Mouse (Mus musculus): ENCODE measurements around the gene Aim2. TPM values are rescaled to one million over a fixed set of nuclear protein-coding genes. Genes with fewer than 3 reads are reported as not detected.

The Aim2 gene
- polyA plus RNA-seq, 1 experiment from 2014 or later, result 1.5 TPM

DNA sequence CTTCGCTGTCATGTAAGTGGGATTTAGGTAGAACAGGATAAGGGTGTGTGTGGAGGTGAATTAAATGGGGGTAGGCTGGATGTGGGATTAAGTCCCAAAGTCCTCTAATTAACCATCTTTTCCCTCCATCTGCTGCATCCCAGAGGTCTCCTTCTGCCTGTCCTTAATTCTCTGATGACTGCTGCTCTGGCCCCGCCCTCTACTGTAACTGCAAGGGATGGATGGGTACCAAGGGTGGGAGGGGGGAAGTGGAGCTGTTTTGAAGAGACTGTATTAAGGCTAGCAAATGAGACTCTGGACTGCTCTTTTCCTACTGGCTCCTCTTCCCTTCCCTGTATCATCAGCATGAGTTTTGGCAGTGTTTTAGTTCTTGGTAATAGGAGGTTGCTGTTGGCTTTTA is 18.9 kb downstream of the Aim2 start:
- Histone ChIP-seq H3K27me3 (replicated peaks) (no peaks in the 10 kb centered on the region), H3K9me3 (no peaks in the 10 kb centered on the region), H3K36me3 (replicated peaks) (no peaks in the 10 kb centered on the region), H3K4me1 (peaks cover 20% of the 10 kb centered on the region), H3K27ac (no peak overlapping the region), H3K9ac (no peak overlapping the region), H3K4me3 (no peak overlapping the region), H3K4me2 (no peak overlapping the region)
- WGBS, result 72% methylated on average over 2 of the region's 2 CpGs
- no peak for ATAC-seq (replicated peaks)

DNA sequence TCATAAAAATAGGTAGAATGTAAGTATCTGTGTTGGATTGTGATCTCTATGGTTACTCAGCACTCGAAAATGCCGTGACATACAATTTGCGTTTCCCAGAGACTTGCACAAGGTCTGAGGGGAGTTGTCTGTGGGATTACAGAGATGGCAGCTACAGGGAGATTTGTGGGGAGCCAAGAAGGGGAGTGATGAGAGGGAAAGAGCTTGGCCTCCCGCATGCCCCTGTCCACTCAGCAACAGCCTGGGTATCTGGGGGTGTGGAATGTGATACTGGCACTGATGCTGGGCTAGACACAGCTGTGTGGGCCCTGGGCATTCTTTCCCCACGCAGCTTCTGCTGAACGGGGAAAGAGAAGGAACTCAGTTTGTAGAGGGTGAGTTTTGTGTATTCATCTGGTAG is 19.8 kb downstream of the Aim2 start:
- peaks cover 12% of the 10 kb centered on the region for H3K4me1 ChIP-seq
- H3K4me2 ChIP-seq, result no peak overlapping the region
- H3K27me3 ChIP-seq (replicated peaks), result no peaks in the 10 kb centered on the region
- H3K27ac ChIP-seq, result no peak overlapping the region
- H3K9me3 ChIP-seq, result no peaks in the 10 kb centered on the region
- ATAC-seq (replicated peaks), result no peak
- WGBS, result 51% methylated on average over 6 of the region's 6 CpGs
- H3K4me3 ChIP-seq, result no peak overlapping the region
- H3K36me3 ChIP-seq (replicated peaks), result no peaks in the 10 kb centered on the region
- H3K9ac ChIP-seq, result no peak overlapping the region

DNA sequence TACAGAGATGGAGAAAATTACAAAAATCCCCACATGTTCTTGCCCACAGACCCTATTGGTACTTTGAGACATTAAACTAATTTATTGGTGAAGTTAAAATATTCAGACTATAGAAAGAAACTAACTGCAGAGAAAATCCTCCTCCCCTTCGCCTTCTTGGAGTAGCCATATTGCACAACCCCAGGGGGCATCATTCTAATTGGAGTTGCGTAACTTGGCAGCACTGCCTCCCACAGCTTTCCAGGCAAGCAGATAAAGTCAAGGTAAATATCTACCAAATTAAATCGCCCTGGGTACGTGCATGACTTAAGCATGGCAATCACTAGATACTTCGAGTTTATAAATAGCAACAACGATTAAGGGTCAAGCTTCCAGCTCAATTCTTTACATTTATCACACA is 20.9 kb downstream of the Aim2 start:
- no peak overlapping the region for H3K4me3 ChIP-seq
- no peaks in the 10 kb centered on the region for H3K27me3 ChIP-seq (replicated peaks)
- no peaks in the 10 kb centered on the region for H3K9me3 ChIP-seq
- no peak for ATAC-seq (replicated peaks)
- WGBS, result 72% methylated on average over 6 of the region's 6 CpGs
- H3K27ac ChIP-seq, result no peak overlapping the region
- peaks cover 7% of the 10 kb centered on the region; the same call in 1 of the 2 replicates for H3K4me1 ChIP-seq
- no peak overlapping the region for H3K9ac ChIP-seq
- no peak overlapping the region for H3K4me2 ChIP-seq
- no peaks in the 10 kb centered on the region for H3K36me3 ChIP-seq (replicated peaks)

DNA sequence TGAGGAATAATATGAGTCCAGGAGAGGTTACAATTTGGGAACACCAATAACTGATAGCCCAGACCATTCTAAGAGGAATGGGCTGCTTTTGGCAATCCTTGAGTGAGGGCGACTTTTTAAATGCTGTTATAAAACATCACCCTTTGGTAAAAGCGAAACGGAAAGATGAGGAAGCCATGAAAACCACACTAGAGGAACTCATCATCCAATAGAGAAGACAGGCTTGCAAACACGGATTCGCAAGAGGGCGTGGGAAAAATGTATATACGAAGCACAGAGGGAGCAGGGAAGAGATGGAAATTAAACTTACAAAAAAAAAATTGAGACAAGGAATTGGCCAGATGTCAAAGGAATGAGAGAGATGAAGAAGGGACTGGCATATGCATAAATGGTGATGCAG is 23.3 kb downstream of the Aim2 start:
- Histone ChIP-seq H3K36me3 (replicated peaks) (no peaks in the 10 kb centered on the region), H3K27ac (no peak overlapping the region), H3K27me3 (replicated peaks) (no peaks in the 10 kb centered on the region), H3K4me1 (peaks cover 6% of the 10 kb centered on the region), H3K4me3 (no peak overlapping the region), H3K4me2 (no peak overlapping the region), H3K9ac (no peak overlapping the region), H3K9me3 (no peaks in the 10 kb centered on the region)
- no peak for ATAC-seq (replicated peaks)
- WGBS, result 88% methylated on average over 7 of the region's 7 CpGs

DNA sequence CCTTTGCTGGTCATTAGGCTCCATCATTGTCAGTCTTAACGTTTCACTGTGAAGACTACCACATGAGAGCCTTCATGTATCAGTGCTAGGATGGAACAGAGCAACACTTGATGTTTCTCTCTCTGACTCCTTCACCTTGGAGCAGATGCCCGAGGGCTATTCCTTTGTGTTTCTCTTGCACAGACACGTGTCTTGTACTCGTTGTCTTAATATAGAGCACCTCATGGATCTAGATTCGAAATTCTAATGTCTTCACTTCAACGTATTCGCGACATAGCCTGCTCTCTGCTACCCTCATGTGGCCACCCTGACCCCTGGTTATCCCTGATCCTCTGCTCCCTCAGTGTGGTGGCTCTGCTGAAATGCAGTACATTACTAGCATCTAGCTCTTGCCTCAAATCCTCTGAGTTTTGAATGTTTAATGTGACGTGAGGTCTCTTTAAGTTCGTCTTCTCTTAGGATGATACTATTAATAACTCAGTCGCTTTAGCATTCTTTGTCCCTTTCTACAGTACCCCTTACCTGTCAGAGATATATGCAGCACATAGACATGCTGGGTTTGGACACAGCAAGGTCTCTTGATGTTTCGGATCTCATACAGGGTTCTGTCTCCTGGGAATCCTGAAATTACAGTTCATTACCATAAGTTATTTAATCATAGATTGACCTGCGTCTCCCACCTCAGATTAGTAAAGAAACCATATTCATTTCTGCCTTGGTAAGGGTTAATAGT is 26.9 kb downstream of the Aim2 start:
- 28% methylated on average over 13 of the region's 13 CpGs for WGBS
- Histone ChIP-seq H3K4me1 (peaks cover 6% of the 10 kb centered on the region), H3K27me3 (replicated peaks) (no peaks in the 10 kb centered on the region), H3K36me3 (replicated peaks) (no peaks in the 10 kb centered on the region), H3K4me2 (peak overlapping the region; percentile 33), H3K9me3 (no peaks in the 10 kb centered on the region), H3K9ac (no peak overlapping the region), H3K4me3 (no peak overlapping the region), H3K27ac (no peak overlapping the region)
- peak; percentile 94 for ATAC-seq (replicated peaks)

DNA sequence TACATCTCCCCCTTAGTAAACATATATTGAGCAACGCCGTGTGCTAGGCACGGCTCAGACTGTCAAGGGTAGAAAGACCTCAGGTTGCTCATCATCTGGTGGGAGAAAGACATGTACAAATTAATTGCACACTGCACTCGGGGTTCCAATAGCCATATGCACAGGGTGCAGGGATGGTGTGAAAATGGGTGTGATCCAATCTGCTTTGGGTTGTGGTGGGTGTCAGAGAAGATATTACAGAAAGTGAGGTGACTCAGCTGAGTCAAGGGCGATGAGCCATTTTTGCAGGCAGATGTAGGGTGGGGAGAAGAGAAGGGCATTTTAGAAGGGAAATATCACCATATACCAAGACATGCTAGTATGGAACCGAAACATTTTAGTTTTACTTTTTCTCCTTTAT is 30.8 kb downstream of the Aim2 start:
- Histone ChIP-seq H3K27me3 (replicated peaks) (no peaks in the 10 kb centered on the region), H3K4me1 (peaks cover 6% of the 10 kb centered on the region), H3K4me3 (no peak overlapping the region), H3K27ac (no peak overlapping the region), H3K36me3 (replicated peaks) (no peaks in the 10 kb centered on the region), H3K9ac (no peak overlapping the region), H3K9me3 (no peaks in the 10 kb centered on the region), H3K4me2 (no peak overlapping the region)
- 93% methylated on average over 6 of the region's 6 CpGs for WGBS
- ATAC-seq (replicated peaks), result no peak

DNA sequence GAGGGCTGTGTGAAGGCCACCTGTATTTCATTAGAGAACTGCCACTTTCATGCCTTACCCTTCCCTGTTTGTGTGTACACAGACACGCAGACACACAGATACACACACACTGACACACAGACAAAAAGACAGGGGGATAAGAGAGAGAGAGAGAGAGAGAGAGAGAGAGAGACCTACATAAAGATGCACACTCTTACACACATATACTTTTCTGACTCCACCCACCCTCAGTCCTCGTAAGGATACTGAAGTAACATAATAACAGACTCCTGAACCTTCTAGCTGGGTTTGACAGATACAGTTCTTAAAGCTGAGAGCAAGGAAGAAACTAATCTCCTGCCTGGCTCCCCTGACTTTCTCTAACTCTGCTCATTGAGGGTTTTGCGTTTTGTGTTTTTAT is 38.8 kb downstream of the Aim2 start:
- H3K27me3 ChIP-seq (replicated peaks), result no peaks in the 10 kb centered on the region
- no peaks in the 10 kb centered on the region for H3K36me3 ChIP-seq (replicated peaks)
- H3K4me1 ChIP-seq, result peaks cover 16% of the 10 kb centered on the region
- peak; percentile 74 for ATAC-seq (replicated peaks)
- H3K9ac ChIP-seq, result peak overlapping the region; percentile 44
- peak overlapping the region; percentile 42 for H3K4me3 ChIP-seq
- 8% methylated on average over 3 of the region's 3 CpGs for WGBS
- peak overlapping the region; percentile 54 for H3K4me2 ChIP-seq
- peak overlapping the region; percentile 94 for H3K27ac ChIP-seq
- H3K9me3 ChIP-seq, result no peaks in the 10 kb centered on the region

DNA sequence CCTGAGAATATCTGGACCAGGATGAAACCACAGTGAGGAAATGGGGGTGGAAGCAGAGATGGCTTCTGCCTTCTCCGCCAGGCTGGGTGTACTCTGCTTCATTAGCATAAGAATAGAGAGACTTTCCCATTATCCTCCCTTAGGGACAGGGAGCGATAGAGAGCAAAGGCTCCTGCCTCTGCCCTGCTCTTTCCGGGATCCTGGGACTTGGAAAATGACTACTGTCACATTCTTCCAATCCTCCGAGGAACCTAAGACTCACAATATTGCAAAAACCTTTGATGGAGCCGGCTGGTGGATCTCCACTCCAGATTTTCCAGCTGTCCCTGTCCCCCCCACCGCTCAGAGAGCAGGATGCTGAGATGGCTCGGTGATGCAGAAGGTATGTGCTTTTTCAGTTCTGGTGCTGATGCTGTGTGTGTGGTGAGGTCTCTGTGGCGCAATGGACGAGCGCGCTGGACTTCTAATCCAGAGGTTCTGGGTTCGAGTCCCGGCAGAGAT is 39.3 kb downstream of the Aim2 start:
- H3K4me2 ChIP-seq, result peak overlapping the region; percentile 54
- peak overlapping the region; percentile 44 for H3K9ac ChIP-seq
- H3K27me3 ChIP-seq (replicated peaks), result no peaks in the 10 kb centered on the region
- 0% methylated on average over 13 of the region's 13 CpGs for WGBS
- peak overlapping the region; percentile 42 for H3K4me3 ChIP-seq
- ATAC-seq (replicated peaks), result peak; percentile 98
- H3K9me3 ChIP-seq, result no peaks in the 10 kb centered on the region
- H3K27ac ChIP-seq, result peak overlapping the region; percentile 94
- no peaks in the 10 kb centered on the region for H3K36me3 ChIP-seq (replicated peaks)
- peaks cover 16% of the 10 kb centered on the region for H3K4me1 ChIP-seq

DNA sequence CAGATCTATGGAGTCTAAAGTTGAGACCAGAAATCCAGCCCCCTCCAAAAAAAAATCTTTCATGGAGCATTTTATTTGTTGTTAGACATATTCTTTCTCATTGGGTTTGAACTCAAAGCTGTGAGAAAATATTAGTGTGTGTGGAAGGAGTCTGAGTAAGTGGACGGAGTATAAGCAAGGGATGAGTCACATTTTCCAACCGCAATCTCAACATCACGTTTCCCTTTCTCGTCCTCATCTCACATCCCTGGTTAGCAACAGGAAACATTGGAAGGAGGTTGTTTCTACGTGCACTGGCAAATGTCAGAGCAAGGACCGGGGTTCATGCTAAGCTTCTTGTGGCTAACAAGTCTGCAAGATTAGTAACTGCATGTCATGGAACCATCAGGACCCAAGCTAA is 41.1 kb downstream of the Aim2 start:
- 91% methylated on average over 6 of the region's 6 CpGs for WGBS
- H3K27me3 ChIP-seq (replicated peaks), result no peaks in the 10 kb centered on the region
- H3K9ac ChIP-seq, result no peak overlapping the region
- H3K36me3 ChIP-seq (replicated peaks), result no peaks in the 10 kb centered on the region
- no peak overlapping the region for H3K4me3 ChIP-seq
- H3K27ac ChIP-seq, result no peak overlapping the region
- no peak for ATAC-seq (replicated peaks)
- peaks cover 16% of the 10 kb centered on the region for H3K4me1 ChIP-seq
- H3K4me2 ChIP-seq, result no peak overlapping the region
- H3K9me3 ChIP-seq, result no peaks in the 10 kb centered on the region

DNA sequence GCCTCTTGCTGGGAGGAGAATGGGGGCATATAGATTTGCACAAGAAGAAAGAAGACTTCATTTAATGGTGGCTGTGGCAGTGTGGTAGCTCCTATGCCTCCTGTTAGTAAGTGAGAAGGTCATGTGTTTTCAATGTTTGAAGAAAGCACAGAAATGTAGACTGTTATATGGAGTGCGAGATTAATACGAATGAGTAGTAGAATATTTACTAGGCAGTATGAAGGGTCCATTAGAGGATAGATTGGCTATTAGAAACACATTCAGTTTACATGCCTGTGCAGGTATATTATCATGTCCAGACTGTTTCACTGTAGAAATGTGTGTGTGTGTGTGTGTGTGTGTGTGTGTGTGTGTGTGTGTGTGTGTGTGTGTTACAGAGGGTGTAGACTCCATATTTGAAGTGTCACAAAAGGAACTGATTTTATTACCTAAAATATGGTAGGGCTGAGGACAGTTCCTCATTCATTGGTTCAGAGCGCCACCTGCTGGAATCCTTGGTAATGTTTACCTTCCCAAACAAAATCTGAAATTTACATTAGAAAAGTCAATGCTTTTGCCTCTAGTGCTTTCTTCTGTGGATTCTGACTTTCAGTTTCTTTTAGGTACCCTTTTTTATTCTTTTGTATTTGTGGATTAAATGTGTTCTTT is 47.8 kb downstream of the Aim2 start:
- Histone ChIP-seq H3K9ac (no peak overlapping the region), H3K27ac (no peak overlapping the region), H3K27me3 (replicated peaks) (no peaks in the 10 kb centered on the region), H3K36me3 (replicated peaks) (no peaks in the 10 kb centered on the region), H3K9me3 (no peaks in the 10 kb centered on the region), H3K4me3 (no peak overlapping the region), H3K4me1 (no peaks in the 10 kb centered on the region), H3K4me2 (no peak overlapping the region)
- ATAC-seq (replicated peaks), result peak; percentile 91
- WGBS, result 33% methylated on average over 3 of the region's 3 CpGs

DNA sequence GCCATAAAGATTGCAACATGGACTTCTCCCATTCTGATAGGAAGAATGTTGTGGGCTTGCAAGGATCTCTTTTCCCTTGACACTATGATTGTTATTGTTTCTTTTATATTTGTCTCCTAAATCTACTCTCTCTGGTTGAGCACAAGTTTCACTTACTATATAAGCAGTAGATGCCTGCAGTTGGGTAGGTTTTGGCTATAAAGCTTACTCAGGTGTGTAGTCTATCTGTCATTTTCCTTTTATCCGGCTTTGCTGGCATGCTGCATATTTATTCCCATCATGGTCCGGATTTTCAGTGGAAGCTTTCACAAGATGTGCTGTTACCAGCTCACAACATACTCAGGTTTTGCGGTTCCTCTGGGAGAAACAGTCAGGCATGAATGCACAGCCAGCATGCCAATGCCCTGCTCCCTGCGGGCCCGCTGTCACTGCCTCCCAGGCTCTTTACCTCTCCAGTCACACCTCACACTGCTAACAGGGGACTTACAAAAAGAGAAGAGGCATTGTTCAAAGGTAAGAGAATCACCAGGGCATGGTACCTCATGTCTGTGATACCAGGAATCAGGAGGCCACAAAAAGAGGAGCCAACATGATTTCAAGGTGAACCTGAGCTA is 54.1 kb downstream of the Aim2 start:
- Histone ChIP-seq H3K27ac (0 out of 2 replicates have a peak overlapping the region, but pooled peaks have one; percentile 0), H3K9ac (no peak overlapping the region), H3K36me3 (replicated peaks) (no peaks in the 10 kb centered on the region), H3K27me3 (replicated peaks) (no peaks in the 10 kb centered on the region), H3K4me2 (no peak overlapping the region), H3K4me3 (no peak overlapping the region), H3K4me1 (no peaks in the 10 kb centered on the region), H3K9me3 (no peaks in the 10 kb centered on the region)
- ATAC-seq (replicated peaks), result peak; percentile 62; the same call in 1 of the 2 replicates
- WGBS, result 71% methylated on average over 5 of the region's 5 CpGs

DNA sequence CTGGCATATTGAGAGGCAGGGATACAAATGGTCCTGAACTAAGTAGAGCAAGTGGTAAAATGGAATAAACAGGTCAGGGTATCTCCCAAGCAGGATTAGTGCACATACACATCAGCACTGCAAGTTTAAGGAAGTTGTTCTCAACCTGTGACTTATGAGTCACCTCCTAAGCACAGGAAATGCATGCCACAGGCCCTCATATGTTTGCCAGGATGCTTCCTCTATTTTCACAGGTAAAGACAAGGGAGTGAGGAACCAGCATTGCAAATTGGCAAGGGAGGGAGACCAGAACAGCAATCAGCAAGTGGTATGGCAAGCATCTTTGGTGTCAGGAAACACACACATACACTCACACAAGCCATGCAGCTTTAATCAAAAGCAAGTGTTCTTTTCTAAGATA is 58.4 kb downstream of the Aim2 start:
- H3K4me2 ChIP-seq, result no peak overlapping the region
- no peak overlapping the region for H3K9ac ChIP-seq
- H3K27ac ChIP-seq, result no peak overlapping the region
- H3K27me3 ChIP-seq (replicated peaks), result no peaks in the 10 kb centered on the region
- H3K36me3 ChIP-seq (replicated peaks), result no peaks in the 10 kb centered on the region
- no peak for ATAC-seq (replicated peaks)
- H3K4me1 ChIP-seq, result no peaks in the 10 kb centered on the region
- H3K4me3 ChIP-seq, result no peak overlapping the region
- no peaks in the 10 kb centered on the region for H3K9me3 ChIP-seq

Measured in midbrain, embryonic 15.5 days (tissue).